Mouse (Mus musculus): ENCODE data around the gene Adam33. TPM values are rescaled to one million over a fixed set of nuclear protein-coding genes. Genes with fewer than 3 reads are reported as not detected.

The Adam33 gene
- polyA plus RNA-seq, 1 experiment from 2014 or later: 0.72 TPM

DNA sequence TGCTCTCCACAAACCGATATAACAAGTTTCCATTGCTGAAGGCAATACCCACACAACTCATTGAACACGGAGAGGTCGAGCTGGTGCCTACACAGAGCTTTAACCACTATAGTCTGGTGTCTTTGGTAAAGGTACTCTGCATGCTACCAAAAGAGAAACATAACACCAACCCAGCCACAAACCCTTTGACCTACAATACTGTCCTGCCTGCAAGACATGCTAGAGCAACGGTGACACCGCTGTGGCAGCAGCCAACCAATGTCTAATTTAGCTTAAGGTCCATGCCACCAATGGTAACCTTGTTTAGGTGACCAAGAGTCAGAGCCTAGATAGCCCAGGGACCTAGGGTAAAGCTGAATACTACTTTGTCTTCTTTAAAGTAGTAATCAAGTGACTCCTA is 30.0 kb upstream of the Adam33 start:
- H3K9me3 ChIP-seq (ENCODE audit: control insufficient read depth, low read length): no peaks in the 10 kb centered on the region
- ATAC-seq (ENCODE audit: insufficient number of reproducible peaks, low FRiP score, low TSS enrichment, low read depth) (no peak), DNase-seq (ENCODE audit: low spot score) (no peak)
- no peak overlapping the region for H3K27ac ChIP-seq (replicated peaks; ENCODE audit: low read depth, low read length)
- H3K4me1 ChIP-seq (ENCODE audit: control insufficient read depth, insufficient read depth, low read length): 0 out of 2 replicates have a peak, but pooled peaks cover 5% of the 10 kb centered on the region
- H3K4me2 ChIP-seq (ENCODE audit: low read depth, severe bottlenecking): no peak overlapping the region
- no peak overlapping the region for H3K4me3 ChIP-seq (ENCODE audit: low read depth, low read length)
- WGBS: 86% methylated on average over 5 of the region's 5 CpGs
- H3K36me3 ChIP-seq (ENCODE audit: control insufficient read depth, insufficient read depth, low read length): no peaks in the 10 kb centered on the region
- no peaks in the 10 kb centered on the region for H3K27me3 ChIP-seq (ENCODE audit: control insufficient read depth, insufficient read depth, low read length)
- no peak overlapping the region for H3K9ac ChIP-seq (ENCODE audit: low read length)

GRCm38 (mm10) chr2:131090852-131091251 is 27.2 kb upstream of the Adam33 start:
- H3K4me1 ChIP-seq (ENCODE audit: control insufficient read depth, insufficient read depth, low read length): no peaks in the 10 kb centered on the region
- H3K27me3 ChIP-seq (ENCODE audit: control insufficient read depth, insufficient read depth, low read length): no peaks in the 10 kb centered on the region
- no peaks in the 10 kb centered on the region for H3K9me3 ChIP-seq (ENCODE audit: control insufficient read depth, low read length)
- H3K27ac ChIP-seq (replicated peaks; ENCODE audit: low read depth, low read length): no peak overlapping the region
- DNase-seq (ENCODE audit: low spot score) (no peak), ATAC-seq (ENCODE audit: insufficient number of reproducible peaks, low FRiP score, low TSS enrichment, low read depth) (no peak)
- no peak overlapping the region for H3K4me2 ChIP-seq (ENCODE audit: low read depth, severe bottlenecking)
- H3K9ac ChIP-seq (ENCODE audit: low read length): no peak overlapping the region
- WGBS: 83% methylated on average over 3 of the region's 3 CpGs
- H3K4me3 ChIP-seq (ENCODE audit: low read depth, low read length): no peak overlapping the region
- no peaks in the 10 kb centered on the region for H3K36me3 ChIP-seq (ENCODE audit: control insufficient read depth, insufficient read depth, low read length)

DNA sequence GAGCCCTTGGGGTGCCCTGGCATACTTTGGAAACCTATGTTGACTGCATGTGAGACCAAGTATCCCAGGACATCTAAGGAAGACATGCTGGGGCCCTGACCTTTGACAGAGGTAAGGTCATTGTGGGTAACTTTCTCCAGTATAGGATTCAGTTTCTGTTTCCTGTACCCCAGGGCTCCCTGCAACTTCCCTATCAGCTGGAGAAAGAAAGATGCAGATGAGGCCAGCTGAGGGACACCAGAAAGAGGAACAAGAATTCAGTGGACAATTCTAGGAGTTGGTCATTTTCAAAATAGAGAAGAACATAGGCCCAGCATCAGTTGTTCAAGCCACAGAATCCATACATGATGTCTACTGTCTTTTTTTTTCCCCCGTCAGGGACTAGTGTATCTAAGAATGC is 26.0 kb upstream of the Adam33 start:
- no peaks in the 10 kb centered on the region for H3K9me3 ChIP-seq (ENCODE audit: control insufficient read depth, low read length)
- H3K9ac ChIP-seq (ENCODE audit: low read length): no peak overlapping the region
- WGBS: 91% methylated on average over 1 of the region's 1 CpGs
- ATAC-seq (ENCODE audit: insufficient number of reproducible peaks, low FRiP score, low TSS enrichment, low read depth) (no peak), DNase-seq (ENCODE audit: low spot score) (no peak)
- H3K4me2 ChIP-seq (ENCODE audit: low read depth, severe bottlenecking): no peak overlapping the region
- H3K36me3 ChIP-seq (ENCODE audit: control insufficient read depth, insufficient read depth, low read length): no peaks in the 10 kb centered on the region
- H3K4me1 ChIP-seq (ENCODE audit: control insufficient read depth, insufficient read depth, low read length): no peaks in the 10 kb centered on the region
- H3K27me3 ChIP-seq (ENCODE audit: control insufficient read depth, insufficient read depth, low read length): no peaks in the 10 kb centered on the region
- no peak overlapping the region for H3K27ac ChIP-seq (replicated peaks; ENCODE audit: low read depth, low read length)
- H3K4me3 ChIP-seq (ENCODE audit: low read depth, low read length): no peak overlapping the region

- H3K27me3 ChIP-seq (ENCODE audit: control insufficient read depth, insufficient read depth, low read length): no peaks in the 10 kb centered on the region
- no peak overlapping the region for H3K4me3 ChIP-seq (ENCODE audit: low read depth, low read length)
- no peak overlapping the region for H3K9ac ChIP-seq (ENCODE audit: low read length)
- no peaks in the 10 kb centered on the region for H3K9me3 ChIP-seq (ENCODE audit: control insufficient read depth, low read length)
- ATAC-seq (ENCODE audit: insufficient number of reproducible peaks, low FRiP score, low TSS enrichment, low read depth): no peak
- 87% methylated on average over 4 of the region's 4 CpGs for WGBS
- H3K4me2 ChIP-seq (ENCODE audit: low read depth, severe bottlenecking): no peak overlapping the region
- no peaks in the 10 kb centered on the region for H3K4me1 ChIP-seq (ENCODE audit: control insufficient read depth, insufficient read depth, low read length)
- DNase-seq (ENCODE audit: low spot score): no peak
- no peak overlapping the region for H3K27ac ChIP-seq (replicated peaks; ENCODE audit: low read depth, low read length)
- no peaks in the 10 kb centered on the region for H3K36me3 ChIP-seq (ENCODE audit: control insufficient read depth, insufficient read depth, low read length)
Observed at GRCm38 (mm10) chr2:131088581-131088980, 25.0 kb upstream of the Adam33 start.

DNA sequence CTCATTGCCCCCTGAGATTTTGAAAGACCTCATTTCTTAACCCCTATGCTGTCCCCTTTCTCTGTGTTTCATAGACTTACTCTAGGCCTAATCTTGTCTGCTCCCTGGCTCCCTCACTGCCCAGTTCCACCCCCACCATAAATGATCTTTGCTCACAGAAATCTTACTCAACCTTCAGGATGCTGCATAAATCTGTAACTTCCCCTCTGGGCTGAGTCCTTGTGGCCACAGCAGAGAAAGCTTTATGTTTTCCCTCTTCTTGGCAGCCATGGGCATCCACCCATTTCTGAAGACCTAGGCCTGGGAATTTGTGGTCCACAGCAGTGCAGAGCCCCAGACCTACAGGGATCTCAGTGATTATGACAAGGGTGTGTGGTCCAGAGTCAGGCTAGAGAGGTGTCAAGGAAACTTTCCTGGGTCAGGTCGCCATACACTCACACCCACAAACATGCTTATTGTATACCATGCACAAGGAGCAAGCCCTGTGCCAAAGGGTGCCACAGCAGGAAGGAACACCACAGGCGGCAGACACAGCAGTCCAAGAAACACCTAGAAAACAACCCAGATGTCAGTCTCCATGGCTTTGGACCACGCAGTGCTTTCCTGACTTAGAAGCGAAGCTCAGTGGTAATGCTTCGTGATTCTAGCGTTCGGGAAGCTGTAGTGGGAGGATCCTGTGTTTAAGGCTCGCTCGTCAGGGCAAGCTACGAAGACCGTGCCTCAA is 23.2 kb upstream of the Adam33 start, which contains the start of gene Siglec1:
Gene Siglec1, minus strand, starts transcription at position 99 of the 724 bp plus-strand sequence.
- Histone ChIP-seq H3K4me3 (ENCODE audit: low read depth, low read length) (no peak within 1 kb of the TSS), H3K27me3 (ENCODE audit: control insufficient read depth, insufficient read depth, low read length) (no peaks in the 10 kb centered on the region), H3K36me3 (ENCODE audit: control insufficient read depth, insufficient read depth, low read length) (no peaks in the 10 kb centered on the region), H3K4me1 (ENCODE audit: control insufficient read depth, insufficient read depth, low read length) (no peaks in the 10 kb centered on the region), H3K27ac (replicated peaks; ENCODE audit: low read depth, low read length) (no peak within 1 kb of the TSS), H3K4me2 (ENCODE audit: low read depth, severe bottlenecking) (no peak within 1 kb of the TSS), H3K9me3 (ENCODE audit: control insufficient read depth, low read length) (no peaks in the 10 kb centered on the region), H3K9ac (ENCODE audit: low read length) (no peak within 1 kb of the TSS)
- 85% methylated on average over 11 of the region's 11 CpGs for WGBS
- no peak for DNase-seq (ENCODE audit: low spot score)
- no peak for ATAC-seq (ENCODE audit: insufficient number of reproducible peaks, low FRiP score, low TSS enrichment, low read depth)

GRCm38 (mm10) chr2:131084206-131084605 is 20.6 kb upstream of the Adam33 start:
- no peak for ATAC-seq (ENCODE audit: insufficient number of reproducible peaks, low FRiP score, low TSS enrichment, low read depth)
- no peak for DNase-seq (ENCODE audit: low spot score)

GRCm38 (mm10) chr2:131080507-131080906 is 16.9 kb upstream of the Adam33 start:
- DNase-seq (ENCODE audit: low spot score) (no peak), ATAC-seq (ENCODE audit: insufficient number of reproducible peaks, low FRiP score, low TSS enrichment, low read depth) (no peak)
- 81% methylated on average over 5 of the region's 5 CpGs for WGBS
- Histone ChIP-seq H3K27ac (replicated peaks; ENCODE audit: low read depth, low read length) (no peak overlapping the region), H3K36me3 (ENCODE audit: control insufficient read depth, insufficient read depth, low read length) (no peaks in the 10 kb centered on the region), H3K9ac (ENCODE audit: low read length) (no peak overlapping the region), H3K4me3 (ENCODE audit: low read depth, low read length) (no peak overlapping the region), H3K4me1 (ENCODE audit: control insufficient read depth, insufficient read depth, low read length) (0 out of 2 replicates have a peak, but pooled peaks cover 2% of the 10 kb centered on the region), H3K27me3 (ENCODE audit: control insufficient read depth, insufficient read depth, low read length) (no peaks in the 10 kb centered on the region), H3K4me2 (ENCODE audit: low read depth, severe bottlenecking) (no peak overlapping the region), H3K9me3 (ENCODE audit: control insufficient read depth, low read length) (no peaks in the 10 kb centered on the region)

More at GRCm38 (mm10) chr2:131084206-131084605, 20.6 kb upstream of the Adam33 start:
- no peak overlapping the region for H3K4me3 ChIP-seq (ENCODE audit: low read depth, low read length)
- no peaks in the 10 kb centered on the region for H3K4me1 ChIP-seq (ENCODE audit: control insufficient read depth, insufficient read depth, low read length)
- H3K36me3 ChIP-seq (ENCODE audit: control insufficient read depth, insufficient read depth, low read length): no peaks in the 10 kb centered on the region
- no peaks in the 10 kb centered on the region for H3K27me3 ChIP-seq (ENCODE audit: control insufficient read depth, insufficient read depth, low read length)
- H3K9ac ChIP-seq (ENCODE audit: low read length): no peak overlapping the region
- WGBS: 91% methylated on average over 4 of the region's 4 CpGs
- H3K4me2 ChIP-seq (ENCODE audit: low read depth, severe bottlenecking): no peak overlapping the region
- no peak overlapping the region for H3K27ac ChIP-seq (replicated peaks; ENCODE audit: low read depth, low read length)
- no peaks in the 10 kb centered on the region for H3K9me3 ChIP-seq (ENCODE audit: control insufficient read depth, low read length)

GRCm38 (mm10) chr2:131072536-131072935 is 8.9 kb upstream of the Adam33 start:
- Histone ChIP-seq H3K4me3 (ENCODE audit: low read depth, low read length) (no peak overlapping the region), H3K9me3 (ENCODE audit: control insufficient read depth, low read length) (no peaks in the 10 kb centered on the region), H3K27me3 (ENCODE audit: control insufficient read depth, insufficient read depth, low read length) (no peaks in the 10 kb centered on the region), H3K27ac (replicated peaks; ENCODE audit: low read depth, low read length) (no peak overlapping the region), H3K4me2 (ENCODE audit: low read depth, severe bottlenecking) (no peak overlapping the region), H3K9ac (ENCODE audit: low read length) (no peak overlapping the region), H3K36me3 (ENCODE audit: control insufficient read depth, insufficient read depth, low read length) (no peaks in the 10 kb centered on the region), H3K4me1 (ENCODE audit: control insufficient read depth, insufficient read depth, low read length) (0 out of 2 replicates have a peak, but pooled peaks cover 2% of the 10 kb centered on the region)
- WGBS: 88% methylated on average over 10 of the region's 10 CpGs
- DNase-seq (ENCODE audit: low spot score): no peak
- ATAC-seq (ENCODE audit: insufficient number of reproducible peaks, low FRiP score, low TSS enrichment, low read depth): no peak

DNA sequence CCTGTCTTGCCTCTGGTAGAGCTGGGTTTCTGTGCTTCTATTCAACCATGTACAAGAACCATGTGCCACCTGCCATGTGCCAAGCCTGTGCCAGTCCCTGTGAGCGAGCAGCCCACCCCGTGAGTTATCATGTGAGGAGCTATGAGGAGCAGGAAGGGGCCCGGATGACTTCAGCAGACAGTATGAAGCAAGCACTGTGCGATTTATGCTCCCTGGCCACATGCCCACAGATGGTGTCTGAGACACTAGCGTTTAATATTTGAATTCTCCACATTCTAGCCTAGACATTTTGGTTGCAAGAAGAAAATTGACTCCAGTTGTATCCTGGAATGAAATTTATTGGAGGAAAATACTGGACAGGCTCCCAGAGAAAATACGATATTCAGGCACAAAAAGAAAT is 3.9 kb upstream of the Adam33 start:
- Histone ChIP-seq H3K27me3 (ENCODE audit: control insufficient read depth, insufficient read depth, low read length) (peaks cover 11% of the 10 kb centered on the region), H3K4me1 (ENCODE audit: control insufficient read depth, insufficient read depth, low read length) (no peaks in the 10 kb centered on the region), H3K9ac (ENCODE audit: low read length) (no peak overlapping the region), H3K27ac (replicated peaks; ENCODE audit: low read depth, low read length) (no peak overlapping the region), H3K36me3 (ENCODE audit: control insufficient read depth, insufficient read depth, low read length) (no peaks in the 10 kb centered on the region), H3K4me3 (ENCODE audit: low read depth, low read length) (no peak overlapping the region), H3K4me2 (ENCODE audit: low read depth, severe bottlenecking) (no peak overlapping the region), H3K9me3 (ENCODE audit: control insufficient read depth, low read length) (no peaks in the 10 kb centered on the region)
- no peak for ATAC-seq (ENCODE audit: insufficient number of reproducible peaks, low FRiP score, low TSS enrichment, low read depth)
- no peak for DNase-seq (ENCODE audit: low spot score)
- 79% methylated on average over 6 of the region's 6 CpGs for WGBS
